Mouse (Mus musculus) macrophage (primary cell): ENCODE results near the gene Prl3d3. TPM values are rescaled to one million over a fixed set of nuclear protein-coding genes. Genes with fewer than 3 reads are reported as not detected.
"Not testable (repeated sequence)": the region's sequence is repeated elsewhere in the genome, so short reads cannot be mapped to it uniquely, and the experiment has no call there.

Experiments
- H3K27ac ChIP-seq: fragments of 350-480 bp; formaldehyde crosslinking; 2 replicates; pipeline ENCODE4 v1.9.0; 2021
- H3K36me3 ChIP-seq: fragments of 350-480 bp; formaldehyde crosslinking; 2 replicates; pipeline ENCODE4 v1.9.0; 2021; ENCODE audit errors: inconsistent target
- H3K4me3 ChIP-seq: fragments of 350-480 bp; formaldehyde crosslinking; 2 replicates; pipeline ENCODE4 v1.9.0; 2021; ENCODE audit errors: inconsistent target
- H3K79me2 ChIP-seq: fragments of 350-480 bp; formaldehyde crosslinking; 2 replicates; pipeline ENCODE4 v1.9.0; 2021; ENCODE audit errors: inconsistent target
- WGBS: methylation state at CpG from one replicate; pipeline ENCODE4 v1.1.7; 2026; ENCODE audit warnings: inconsistent platforms; ENCODE audit not compliant: missing documents; 5-methylcytosine and 5-hydroxymethylcytosine counted together
- polyA plus RNA-seq: library from polyadenylated mRNA; stranded (reverse); fragments of 250-400 nt; gene quantifications from 3 replicates; pipeline ENCODE4 v1.2.4, GENCODE M21; 2018; ENCODE audit warnings: inconsistent platforms
- total RNA-seq, 78 experiments: library from RNA; depleted of rRNA; stranded (reverse); fragments of 250-400 nt; gene quantifications; 1 replicate in 9 of 78; 2 replicates in 24 of 78; 3 replicates in 43 of 78; 4 replicates in 2 of 78; pipeline ENCODE4 v1.2.4; 2018; ENCODE audit warnings: inconsistent platforms in 56 of 78

Prl3d3 gene
- total RNA-seq (2018; cell fraction: chromatin; rRNA removed) = not detected
- not detected for total RNA-seq (2018; cell fraction: cytosol; rRNA removed)
- total RNA-seq (2018; cell fraction: nucleus; rRNA removed) = not detected
- not detected in 3 replicates for polyA plus RNA-seq

GRCm38 (mm10) chr13:27156490-27156889 lies at the start of gene Prl3d3:
Gene Prl3d3, plus strand, starts transcription at chr13:27156790.
- not testable (repeated sequence) for H3K79me2 ChIP-seq, H3K27ac ChIP-seq, H3K4me3 ChIP-seq, H3K36me3 ChIP-seq
- WGBS = no CpG with 5 or more reads among the region's 3 CpGs

GRCm38 (mm10) chr13:27121398-27121797 lies 35.2 kb upstream of the Prl3d3 start, which contains the start of gene Prl3d2:
Gene Prl3d2, plus strand, starts transcription at chr13:27121698.
- H3K4me3 ChIP-seq, H3K36me3 ChIP-seq, H3K79me2 ChIP-seq, H3K27ac ChIP-seq: not testable (repeated sequence)
- no CpG with 5 or more reads among the region's 4 CpGs for WGBS

DNA sequence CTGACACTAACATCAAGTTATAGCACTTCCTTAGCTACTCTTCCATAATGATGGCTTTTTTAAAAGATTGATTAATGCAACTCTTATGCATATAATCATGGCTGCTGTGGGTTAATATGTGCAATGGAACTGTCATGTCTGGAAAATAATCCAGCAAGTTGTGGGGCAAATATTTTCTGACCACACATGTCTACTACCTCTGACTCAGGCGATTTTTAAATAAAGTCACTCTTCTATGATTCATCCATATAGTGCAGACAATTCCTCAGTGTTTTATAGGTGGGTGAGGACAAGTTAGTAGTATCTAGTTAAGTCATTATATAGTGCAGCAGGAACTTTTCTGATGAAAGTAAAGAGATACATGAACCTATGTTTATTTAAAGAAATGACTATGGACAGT lies 8.3 kb upstream of the Prl3d3 start:
- H3K79me2 ChIP-seq = no peaks in the 10 kb centered on the region
- no peak overlapping the region for H3K27ac ChIP-seq
- WGBS = 23% methylated on average over 1 of the region's 1 CpGs
- H3K4me3 ChIP-seq = no peak overlapping the region
- no peaks in the 10 kb centered on the region for H3K36me3 ChIP-seq

DNA sequence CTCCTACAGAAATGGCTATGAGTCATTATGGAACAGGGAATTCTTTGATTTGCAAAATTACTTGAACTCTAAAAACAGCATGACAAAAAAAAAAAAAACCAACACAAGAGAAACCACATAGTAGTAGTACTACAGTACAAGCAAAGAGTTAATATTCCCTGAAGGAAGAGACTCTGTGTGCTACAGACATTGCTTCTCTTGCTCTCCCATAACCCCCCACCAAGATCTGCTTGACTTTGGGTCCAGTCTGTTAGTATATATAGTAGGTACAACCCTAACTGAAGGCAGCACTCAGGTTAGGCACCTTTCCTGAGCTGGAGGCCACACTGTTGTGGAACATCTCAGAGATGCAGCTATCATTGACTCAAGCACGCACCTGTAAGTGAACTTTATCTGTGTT lies 39.8 kb downstream of the Prl3d3 start, which contains the start of gene Prl3c1:
Prl3c1 (plus strand) TSS at position 301 of the 400 bp plus-strand sequence.
- Histone ChIP-seq H3K79me2 (no peaks in the 10 kb centered on the region), H3K4me3 (no peak within 1 kb of the TSS), H3K36me3 (no peaks in the 10 kb centered on the region), H3K27ac (no peak within 1 kb of the TSS)
- WGBS = 83% methylated on average over 1 of the region's 1 CpGs

Other genes starting within 250 kb of the Prl3d3 start
- gene Prl, start 99.2 kb upstream of the Prl3d3 start, polyA plus RNA-seq = not detected in 3 replicates
- gene Prl3d1, start 62.6 kb upstream of the Prl3d3 start, polyA plus RNA-seq = not detected in 3 replicates
- gene Prl3d2, start 35.1 kb upstream of the Prl3d3 start, polyA plus RNA-seq = not detected in 3 replicates
- gene Prl3c1, start 39.9 kb downstream of the Prl3d3 start, polyA plus RNA-seq = not detected in 3 replicates
- not detected in 3 replicates for gene Prl3b1, start 85.1 kb downstream of the Prl3d3 start, polyA plus RNA-seq
- not detected in 3 replicates for gene Prl3a1, start 102.6 kb downstream of the Prl3d3 start, polyA plus RNA-seq
- gene Prl6a1, start 155.8 kb downstream of the Prl3d3 start, polyA plus RNA-seq = not detected in 3 replicates
- gene Prl8a2, start 188.9 kb downstream of the Prl3d3 start, polyA plus RNA-seq = not detected in 3 replicates
- not detected in 3 replicates for gene Prl2b1, start 234.1 kb downstream of the Prl3d3 start, polyA plus RNA-seq